Mouse (Mus musculus) spleen, embryonic (tissue): ENCODE measurements around the gene Pde1a.

Experiments used
- CTCF ChIA-PET: fragments of 350-600 bp; sonication (Branson Sonifier 250); formaldehyde crosslinking; loops from one replicate; lab custom pipeline; 2022; lab: Charles Lee

Gene Pde1a

GRCm38 (mm10) chr2:79825853-79826252 is 303.4 kb downstream of the Pde1a start:
- CTCF ChIA-PET, result no interaction called here

- CTCF ChIA-PET, result no interaction called here
Measured at GRCm38 (mm10) chr2:79819543-79819942, 309.7 kb downstream of the Pde1a start.

GRCm38 (mm10) chr2:79815708-79816484 is 313.4 kb downstream of the Pde1a start:
- CTCF ChIA-PET, result no interaction called here

- CTCF ChIA-PET, result no interaction called here
Measured at GRCm38 (mm10) chr2:79798627-79799026, 330.6 kb downstream of the Pde1a start.

GRCm38 (mm10) chr2:79797444-79797843 is 331.8 kb downstream of the Pde1a start:
- CTCF ChIA-PET, result no interaction called here

GRCm38 (mm10) chr2:79793186-79793585 is 336.1 kb downstream of the Pde1a start:
- CTCF ChIA-PET, result no interaction called here

- CTCF ChIA-PET, result no interaction called here
Measured at GRCm38 (mm10) chr2:79786467-79786866, 342.8 kb downstream of the Pde1a start.

GRCm38 (mm10) chr2:79785541-79786134 is 343.6 kb downstream of the Pde1a start:
- CTCF ChIA-PET, result no interaction called here
